Mouse (Mus musculus): ENCODE data around the gene Jak3. TPM values are rescaled to one million over a fixed set of nuclear protein-coding genes. Genes with fewer than 3 reads are reported as not detected.
A peak's percentile ranks its signal among the peaks of the same experiment; 100 is the strongest.
"Not testable (repeated sequence)": the region's sequence is repeated elsewhere in the genome, so short reads cannot be mapped to it uniquely, and the experiment has no call there.

Jak3 gene
- polyA plus RNA-seq, 1 experiment from 2014 or later, result 3.0 TPM

DNA sequence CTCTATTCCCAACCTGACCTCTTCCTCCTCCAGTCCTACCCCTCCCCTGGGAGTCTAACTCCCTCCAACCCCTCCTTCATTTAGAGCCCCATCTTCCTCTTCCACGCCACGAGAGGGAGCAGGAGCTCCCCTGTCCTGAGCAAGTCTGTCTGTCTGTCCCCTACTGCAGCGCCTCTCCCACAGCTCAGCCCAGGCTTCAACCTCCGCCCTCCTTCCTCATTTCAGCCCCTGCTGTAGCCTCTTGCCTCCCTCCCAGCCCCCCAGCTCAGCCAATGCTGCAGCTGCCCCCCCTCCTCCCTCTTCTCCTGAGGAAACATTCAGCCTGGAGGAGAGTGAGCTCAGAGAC is 26.0 kb downstream of the Jak3 start:
- H3K4me1 ChIP-seq, result peaks cover 27% of the 10 kb centered on the region
- peaks cover 94% of the 10 kb centered on the region for H3K27me3 ChIP-seq (ENCODE audit: poor library complexity, severe bottlenecking)
- no peak for DNase-seq (ENCODE audit: extremely low spot score, low spot score)
- H3K4me3 ChIP-seq, result no peak overlapping the region
- 33% methylated on average over 4 of the region's 4 CpGs for WGBS
- no peaks in the 10 kb centered on the region for H3K36me3 ChIP-seq (replicated peaks)
- no peak overlapping the region for H3K27ac ChIP-seq
- H3K9me3 ChIP-seq, result no peaks in the 10 kb centered on the region

DNA sequence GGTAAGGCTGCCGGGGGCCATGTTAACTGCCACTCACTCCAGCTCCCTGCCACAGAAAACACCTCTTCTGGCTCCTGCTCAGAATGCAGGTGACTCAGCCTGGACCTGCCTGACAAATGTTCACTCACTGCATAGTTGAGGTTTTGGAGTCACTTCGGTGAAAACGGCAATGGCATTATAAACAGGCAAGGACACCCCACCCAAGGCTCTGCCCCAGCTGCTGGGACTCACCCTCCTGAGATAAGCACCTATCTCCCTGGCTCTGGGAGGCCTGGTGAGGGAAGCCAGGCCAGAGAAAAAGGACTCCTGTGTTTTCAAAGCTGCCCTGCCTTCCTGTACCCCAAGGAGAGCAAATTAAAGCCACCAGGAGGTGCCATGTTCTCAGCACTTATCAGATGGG is 26.8 kb downstream of the Jak3 start:
- Histone ChIP-seq H3K9me3 (no peaks in the 10 kb centered on the region), H3K36me3 (replicated peaks) (no peaks in the 10 kb centered on the region), H3K27me3 (ENCODE audit: poor library complexity, severe bottlenecking) (peaks cover 94% of the 10 kb centered on the region), H3K4me3 (no peak overlapping the region), H3K27ac (no peak overlapping the region), H3K4me1 (peaks cover 27% of the 10 kb centered on the region)
- no peak for DNase-seq (ENCODE audit: extremely low spot score, low spot score)
- WGBS, result 88% methylated on average over 3 of the region's 3 CpGs

DNA sequence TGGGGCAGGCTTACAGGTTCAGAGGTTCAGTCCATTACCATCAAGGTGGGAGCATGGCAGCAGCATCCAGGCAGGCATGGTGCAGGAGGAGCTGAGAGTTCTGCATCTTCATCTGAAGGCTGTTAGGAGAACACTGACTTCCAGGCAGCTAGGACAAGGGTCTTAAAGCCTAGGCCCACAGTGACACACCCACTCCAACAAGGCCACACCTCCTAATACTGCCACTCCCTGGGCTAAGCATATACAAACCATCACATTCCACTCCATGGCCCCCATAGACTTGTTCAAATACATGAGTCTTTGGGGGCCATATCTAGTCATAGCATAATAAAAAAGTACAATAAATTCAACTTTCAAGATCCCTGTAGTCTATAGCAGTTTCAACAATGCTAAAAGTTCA is 27.3 kb downstream of the Jak3 start:
- H3K4me3 ChIP-seq; H3K27ac ChIP-seq; H3K36me3 ChIP-seq (replicated peaks); H3K9me3 ChIP-seq; DNase-seq (ENCODE audit: extremely low spot score, low spot score): not testable (repeated sequence)
- Histone ChIP-seq H3K4me1 (peaks cover 25% of the 10 kb centered on the region), H3K27me3 (ENCODE audit: poor library complexity, severe bottlenecking) (peaks cover 94% of the 10 kb centered on the region)

- no peak overlapping the region for H3K27ac ChIP-seq
- DNase-seq (ENCODE audit: extremely low spot score, low spot score), result no peak
- H3K27me3 ChIP-seq (ENCODE audit: poor library complexity, severe bottlenecking), result peaks cover 90% of the 10 kb centered on the region
- 0 out of 2 replicates have a peak, but pooled peaks cover 5% of the 10 kb centered on the region for H3K36me3 ChIP-seq (replicated peaks)
- WGBS, result 34% methylated on average over 8 of the region's 8 CpGs
- peaks cover 12% of the 10 kb centered on the region for H3K4me1 ChIP-seq
- no peak overlapping the region for H3K4me3 ChIP-seq
- H3K9me3 ChIP-seq, result no peaks in the 10 kb centered on the region
These were observed 31.8 kb downstream of the Jak3 start for GRCm38 (mm10) chr8:71707874-71708273.

GRCm38 (mm10) chr8:71709134-71709799 is 33.2 kb downstream of the Jak3 start:
- H3K4me3 ChIP-seq, result peak overlapping the region; percentile 32
- WGBS, result 34% methylated on average over 25 of the region's 25 CpGs
- 0 out of 2 replicates have a peak, but pooled peaks cover 5% of the 10 kb centered on the region for H3K36me3 ChIP-seq (replicated peaks)
- peaks cover 76% of the 10 kb centered on the region for H3K27me3 ChIP-seq (ENCODE audit: poor library complexity, severe bottlenecking)
- peaks cover 12% of the 10 kb centered on the region for H3K4me1 ChIP-seq
- DNase-seq (ENCODE audit: extremely low spot score, low spot score), result no peak
- H3K27ac ChIP-seq, result no peak overlapping the region
- no peaks in the 10 kb centered on the region for H3K9me3 ChIP-seq

DNA sequence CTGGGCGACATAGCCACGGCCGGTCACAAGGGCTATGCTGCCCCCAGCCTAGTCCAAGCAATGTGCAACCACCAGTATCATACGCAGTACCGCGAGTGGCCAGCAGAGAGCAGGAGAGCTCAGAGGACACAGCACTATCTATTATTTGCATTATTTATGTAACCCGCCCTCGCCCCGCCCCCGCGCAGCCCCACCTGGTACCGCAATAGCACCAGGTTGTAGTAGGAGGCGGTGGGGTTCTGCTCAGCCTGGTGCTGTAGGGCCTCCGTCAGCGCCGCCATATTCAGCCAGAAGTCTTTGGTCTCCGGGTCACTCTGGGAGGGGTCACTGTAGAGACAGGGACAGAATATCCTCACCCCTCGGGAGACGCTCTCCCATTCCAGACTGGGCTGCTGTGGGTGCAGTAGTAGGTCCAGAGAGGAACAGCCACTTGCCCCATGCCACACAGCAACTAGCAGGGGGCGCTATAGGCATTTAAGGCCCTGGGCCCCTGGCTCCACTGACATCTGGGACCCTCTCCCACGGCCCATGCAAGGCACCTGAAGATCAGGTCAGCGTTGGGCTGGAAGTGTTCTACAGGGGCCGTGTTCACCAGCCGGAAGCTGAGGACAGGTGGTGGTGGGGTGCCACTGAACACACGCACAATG is 33.8 kb downstream of the Jak3 start:
- Histone ChIP-seq H3K4me3 (peak overlapping the region; percentile 32), H3K4me1 (peaks cover 12% of the 10 kb centered on the region), H3K9me3 (no peaks in the 10 kb centered on the region), H3K36me3 (replicated peaks) (0 out of 2 replicates have a peak, but pooled peaks cover 5% of the 10 kb centered on the region), H3K27me3 (ENCODE audit: poor library complexity, severe bottlenecking) (peaks cover 70% of the 10 kb centered on the region), H3K27ac (no peak overlapping the region)
- 21% methylated on average over 25 of the region's 25 CpGs for WGBS
- peak; percentile 85 for DNase-seq (ENCODE audit: extremely low spot score, low spot score)

GRCm38 (mm10) chr8:71711574-71711973 is 35.5 kb downstream of the Jak3 start:
- Histone ChIP-seq H3K36me3 (replicated peaks) (peaks cover 5% of the 10 kb centered on the region; the same call in 1 of the 2 replicates), H3K9me3 (no peaks in the 10 kb centered on the region), H3K4me3 (no peak overlapping the region), H3K27me3 (ENCODE audit: poor library complexity, severe bottlenecking) (peaks cover 58% of the 10 kb centered on the region), H3K4me1 (peaks cover 12% of the 10 kb centered on the region), H3K27ac (no peak overlapping the region)
- WGBS, result 84% methylated on average over 2 of the region's 2 CpGs
- DNase-seq (ENCODE audit: extremely low spot score, low spot score), result no peak

DNA sequence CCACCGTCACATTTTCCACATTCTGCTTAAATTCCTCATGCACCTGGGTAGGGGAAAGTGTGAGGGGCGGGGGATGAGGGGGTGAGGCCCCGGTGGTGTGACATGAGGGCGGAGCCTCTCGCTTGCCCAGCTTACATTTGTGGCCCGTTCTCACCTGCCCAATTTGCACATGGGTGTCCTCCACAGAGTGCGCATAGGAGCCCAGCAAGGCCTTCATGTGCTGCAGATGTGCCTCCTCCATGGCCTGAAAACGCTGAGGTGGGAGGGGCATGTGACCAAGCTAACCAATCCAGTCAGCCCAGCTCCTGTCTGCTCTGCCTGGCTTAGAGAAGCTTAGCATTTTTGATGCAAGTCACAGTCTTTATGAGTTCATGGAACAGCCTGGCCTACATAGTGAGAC is 39.4 kb downstream of the Jak3 start:
- no peak overlapping the region for H3K4me3 ChIP-seq
- peaks cover 27% of the 10 kb centered on the region for H3K4me1 ChIP-seq
- DNase-seq (ENCODE audit: extremely low spot score, low spot score), result no peak
- H3K27ac ChIP-seq, result no peak overlapping the region
- peaks cover 9% of the 10 kb centered on the region; the same call in 1 of the 2 replicates for H3K36me3 ChIP-seq (replicated peaks)
- WGBS, result 55% methylated on average over 8 of the region's 8 CpGs
- peaks cover 20% of the 10 kb centered on the region for H3K27me3 ChIP-seq (ENCODE audit: poor library complexity, severe bottlenecking)
- no peaks in the 10 kb centered on the region for H3K9me3 ChIP-seq

- peaks cover 10% of the 10 kb centered on the region; the same call in 1 of the 2 replicates for H3K27me3 ChIP-seq (ENCODE audit: poor library complexity, severe bottlenecking)
- WGBS, result 88% methylated on average over 13 of the region's 13 CpGs
- no peak overlapping the region for H3K27ac ChIP-seq
- H3K9me3 ChIP-seq, result no peaks in the 10 kb centered on the region
- no peak overlapping the region for H3K4me3 ChIP-seq
- peaks cover 38% of the 10 kb centered on the region for H3K4me1 ChIP-seq
- no peak for DNase-seq (ENCODE audit: extremely low spot score, low spot score)
- H3K36me3 ChIP-seq (replicated peaks), result peaks cover 9% of the 10 kb centered on the region; the same call in 1 of the 2 replicates
These were observed 40.5 kb downstream of the Jak3 start for GRCm38 (mm10) chr8:71716561-71717053.

DNA sequence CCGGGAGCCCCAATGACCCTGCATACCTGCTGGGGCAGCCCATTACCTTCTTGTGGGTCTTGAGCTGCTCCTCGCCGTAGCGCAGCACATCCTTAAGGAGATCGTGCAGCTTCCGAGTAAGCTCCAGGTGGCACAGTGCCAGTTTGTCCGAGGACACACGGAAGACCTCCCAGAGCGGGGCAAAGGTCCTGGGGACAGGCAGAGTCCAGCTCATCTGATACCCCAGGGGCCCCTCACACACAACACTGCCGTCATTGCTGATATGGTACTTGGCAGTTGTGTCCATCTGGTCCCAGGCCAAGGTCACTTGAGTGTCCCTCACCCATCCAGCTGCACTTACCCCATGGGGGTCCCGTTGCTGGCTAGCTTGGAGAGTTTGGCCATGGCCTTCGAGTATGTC is 41.0 kb downstream of the Jak3 start:
- DNase-seq (ENCODE audit: extremely low spot score, low spot score), result no peak
- Histone ChIP-seq H3K9me3 (no peaks in the 10 kb centered on the region), H3K4me3 (no peak overlapping the region), H3K27ac (no peak overlapping the region), H3K36me3 (replicated peaks) (peaks cover 7% of the 10 kb centered on the region; the same call in 1 of the 2 replicates), H3K4me1 (peaks cover 42% of the 10 kb centered on the region), H3K27me3 (ENCODE audit: poor library complexity, severe bottlenecking) (peaks cover 8% of the 10 kb centered on the region; the same call in 1 of the 2 replicates)
- WGBS, result 94% methylated on average over 12 of the region's 12 CpGs

- peaks cover 4% of the 10 kb centered on the region; the same call in 1 of the 2 replicates for H3K36me3 ChIP-seq (replicated peaks)
- no peak for DNase-seq (ENCODE audit: extremely low spot score, low spot score)
- H3K27me3 ChIP-seq (ENCODE audit: poor library complexity, severe bottlenecking), result peaks cover 14% of the 10 kb centered on the region; the same call in 1 of the 2 replicates
- no peaks in the 10 kb centered on the region for H3K9me3 ChIP-seq
- 24% methylated on average over 3 of the region's 3 CpGs for WGBS
- H3K4me1 ChIP-seq, result peaks cover 43% of the 10 kb centered on the region
- H3K27ac ChIP-seq, result no peak overlapping the region
- H3K4me3 ChIP-seq, result no peak overlapping the region
These were observed 42.2 kb downstream of the Jak3 start for GRCm38 (mm10) chr8:71718252-71718651.

GRCm38 (mm10) chr8:71719218-71719617 is 43.1 kb downstream of the Jak3 start:
- Histone ChIP-seq H3K9me3 (no peaks in the 10 kb centered on the region), H3K4me1 (peaks cover 43% of the 10 kb centered on the region), H3K27ac (peak overlapping the region; percentile 78), H3K36me3 (replicated peaks) (peaks cover 4% of the 10 kb centered on the region; the same call in 1 of the 2 replicates), H3K27me3 (ENCODE audit: poor library complexity, severe bottlenecking) (peaks cover 23% of the 10 kb centered on the region), H3K4me3 (no peak overlapping the region)
- WGBS, result 72% methylated on average over 4 of the region's 4 CpGs
- DNase-seq (ENCODE audit: extremely low spot score, low spot score), result no peak

- Histone ChIP-seq H3K27ac (peak overlapping the region; percentile 78), H3K27me3 (ENCODE audit: poor library complexity, severe bottlenecking) (peaks cover 31% of the 10 kb centered on the region), H3K36me3 (replicated peaks) (peaks cover 4% of the 10 kb centered on the region; the same call in 1 of the 2 replicates), H3K9me3 (no peaks in the 10 kb centered on the region), H3K4me1 (peaks cover 51% of the 10 kb centered on the region), H3K4me3 (peak overlapping the region; percentile 23; the same call in 1 of the 2 replicates)
- WGBS, result 35% methylated on average over 7 of the region's 7 CpGs
- peak; percentile 82 for DNase-seq (ENCODE audit: extremely low spot score, low spot score)
These were observed 43.9 kb downstream of the Jak3 start for GRCm38 (mm10) chr8:71719928-71720457.
